Mouse (Mus musculus): ENCODE measurements around the gene Tgtp2.
"Not testable (repeated sequence)": the region's sequence is repeated elsewhere in the genome, so short reads cannot be mapped to it uniquely, and the experiment has no call there.

Gene Tgtp2

DNA sequence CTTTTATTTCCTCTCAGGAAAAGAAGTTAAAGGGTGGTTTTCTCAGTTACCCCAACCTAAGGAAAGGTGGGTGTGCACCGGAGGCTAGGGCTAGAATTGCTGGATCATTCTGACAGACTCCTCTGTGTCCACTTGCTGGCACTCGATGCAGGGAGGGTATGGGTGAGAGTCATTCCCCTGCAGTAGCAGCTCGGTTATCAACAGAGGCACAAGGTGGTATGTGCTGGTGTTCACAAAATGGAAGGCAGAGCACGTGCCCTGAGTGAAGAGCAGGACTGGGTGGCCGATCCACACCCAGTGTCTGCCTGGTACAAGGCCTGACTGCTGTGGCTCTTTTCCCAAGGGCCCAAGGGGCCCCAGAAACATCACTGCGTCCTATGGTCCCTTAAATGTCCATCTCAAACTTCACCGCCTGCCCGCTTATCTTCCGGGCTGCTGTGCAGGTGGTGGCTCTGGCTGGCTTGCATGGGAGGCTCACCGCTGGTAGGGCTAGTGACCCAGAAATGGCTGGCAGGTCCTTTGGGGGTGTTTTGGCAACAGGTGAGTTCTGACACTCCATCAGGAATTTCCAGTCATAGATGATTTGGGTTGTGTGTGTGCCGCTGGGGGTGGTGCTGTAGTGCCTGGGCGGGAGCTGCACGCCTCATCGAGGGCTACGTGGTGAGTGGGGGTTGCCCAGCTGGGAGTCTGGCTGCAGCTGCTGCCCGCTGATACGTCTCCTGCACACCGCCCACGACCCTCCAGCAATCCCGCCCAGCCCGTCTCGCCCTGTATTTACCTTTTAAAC lies 24.0 kb upstream of the Tgtp2 start:
- in situ Hi-C loops (cut with MboI; ENCODE audit: unreplicated experiment in 2 of 2), result loop anchor here (10.0 to 25.0 kb wide), 3 partner anchors 93 to 157 kb away; partner anchors contain the start of genes Gm12185 (in 2 of the 2), Tgtp1 (in 2 of the 2), 9930111J21Rik1 (in 1 of the 2) and Mgat1 (in 1 of the 2)

DNA sequence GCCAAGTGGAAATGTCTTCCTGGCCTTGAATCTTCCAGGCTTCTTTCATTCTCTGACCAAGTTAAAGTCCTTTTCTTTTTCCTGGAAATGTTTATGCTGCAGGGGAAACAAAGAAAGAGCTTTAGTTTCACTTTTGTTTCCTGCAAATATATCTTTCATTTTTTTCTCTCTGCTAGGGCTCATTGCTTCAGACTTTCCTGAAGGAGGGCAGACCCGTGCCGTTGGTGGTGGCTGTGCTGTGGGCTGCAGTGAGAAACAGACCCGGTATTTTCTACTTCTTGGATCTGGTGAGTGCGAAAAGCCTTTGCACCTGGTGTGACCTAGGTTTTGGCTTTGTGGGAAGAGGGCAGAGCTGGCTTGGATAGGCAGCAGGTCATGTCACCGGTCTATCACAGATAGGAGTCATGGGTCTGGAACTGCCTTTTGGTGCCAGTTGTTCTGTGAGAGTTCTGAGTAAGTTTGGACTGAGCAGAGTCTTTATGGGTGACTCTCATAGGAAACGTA lies 22.9 kb upstream of the Tgtp2 start:
- in situ Hi-C loops (cut with MboI; ENCODE audit: unreplicated experiment in 2 of 2), result loop anchor here (10.0 to 25.0 kb wide), 3 partner anchors 92 to 158 kb away; partner anchors contain the start of genes Gm12185 (in 2 of the 2), Tgtp1 (in 2 of the 2), 9930111J21Rik1 (in 1 of the 2) and Mgat1 (in 1 of the 2)

DNA sequence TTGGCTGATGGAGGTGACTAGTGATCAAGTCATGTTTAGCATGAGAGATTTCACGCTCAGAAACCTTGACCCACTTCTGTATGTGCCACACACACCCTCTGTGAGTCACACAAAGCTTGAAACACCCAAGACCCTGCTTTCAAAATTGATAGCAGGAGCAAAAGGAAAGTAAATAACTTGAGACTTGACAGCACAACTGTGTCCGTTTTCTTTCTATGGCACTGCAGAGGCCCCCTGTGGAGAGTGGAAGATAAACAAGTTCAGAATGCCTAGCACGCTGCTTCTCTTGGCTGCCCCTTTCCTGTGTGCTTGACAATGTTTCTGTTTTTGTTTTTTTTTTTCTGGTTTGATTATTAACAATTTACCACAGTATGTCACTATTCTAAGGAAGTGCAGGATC lies 20.9 kb upstream of the Tgtp2 start:
- in situ Hi-C loops (cut with MboI; ENCODE audit: unreplicated experiment in 2 of 2), result loop anchor here (10.0 to 25.0 kb wide), 3 partner anchors 90 to 160 kb away; partner anchors contain the start of genes Gm12185 (in 2 of the 2), Tgtp1 (in 2 of the 2), 9930111J21Rik1 (in 1 of the 2) and Mgat1 (in 1 of the 2)

DNA sequence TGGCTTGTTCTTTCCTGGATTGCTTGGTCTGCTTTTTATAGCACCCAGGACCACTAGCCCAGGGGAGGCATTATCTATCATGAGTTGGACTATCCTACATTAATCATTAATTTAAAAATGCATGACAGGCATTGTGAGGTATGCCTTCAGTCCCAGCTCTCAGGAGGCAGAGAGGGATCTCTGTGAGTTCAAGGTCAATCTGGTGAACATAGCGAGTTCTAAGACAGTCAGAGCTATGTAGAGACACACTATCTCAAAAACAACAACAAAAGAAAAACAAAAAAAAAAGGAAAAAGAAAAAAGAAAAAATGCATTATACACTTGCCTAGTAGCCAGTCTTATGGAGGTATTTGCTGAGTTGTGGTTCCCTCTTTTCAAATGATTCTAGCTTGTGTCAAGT lies 20.4 kb upstream of the Tgtp2 start:
- in situ Hi-C loops (cut with MboI; ENCODE audit: unreplicated experiment in 2 of 2), result loop anchor here (10.0 to 25.0 kb wide), 3 partner anchors 90 to 160 kb away; partner anchors contain the start of genes Gm12185 (in 2 of the 2), Tgtp1 (in 2 of the 2), 9930111J21Rik1 (in 1 of the 2) and Mgat1 (in 1 of the 2)

DNA sequence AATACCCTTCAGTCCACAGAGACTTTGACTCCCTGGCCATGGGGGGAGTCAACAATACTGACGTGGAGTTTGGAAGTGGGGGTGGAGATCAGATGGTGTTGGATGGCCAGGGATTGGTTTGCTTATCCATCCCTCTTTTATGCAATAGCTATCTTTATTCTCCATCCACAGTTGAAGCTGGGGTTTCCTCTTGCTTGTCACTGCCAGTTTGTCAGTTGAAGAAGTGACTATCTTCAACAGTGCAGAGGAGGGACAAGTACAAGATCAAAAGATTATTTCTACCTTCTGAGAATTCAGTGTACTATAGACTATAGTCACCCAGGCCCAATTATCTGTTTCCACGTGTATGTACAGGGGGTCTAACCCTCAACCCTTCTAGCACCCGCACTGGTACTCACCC lies 19.8 kb upstream of the Tgtp2 start:
- in situ Hi-C loops (cut with MboI; ENCODE audit: unreplicated experiment in 2 of 2), result loop anchor here (10.0 to 25.0 kb wide), 3 partner anchors 89 to 161 kb away; partner anchors contain the start of genes Gm12185 (in 2 of the 2), Tgtp1 (in 2 of the 2), 9930111J21Rik1 (in 1 of the 2) and Mgat1 (in 1 of the 2)

DNA sequence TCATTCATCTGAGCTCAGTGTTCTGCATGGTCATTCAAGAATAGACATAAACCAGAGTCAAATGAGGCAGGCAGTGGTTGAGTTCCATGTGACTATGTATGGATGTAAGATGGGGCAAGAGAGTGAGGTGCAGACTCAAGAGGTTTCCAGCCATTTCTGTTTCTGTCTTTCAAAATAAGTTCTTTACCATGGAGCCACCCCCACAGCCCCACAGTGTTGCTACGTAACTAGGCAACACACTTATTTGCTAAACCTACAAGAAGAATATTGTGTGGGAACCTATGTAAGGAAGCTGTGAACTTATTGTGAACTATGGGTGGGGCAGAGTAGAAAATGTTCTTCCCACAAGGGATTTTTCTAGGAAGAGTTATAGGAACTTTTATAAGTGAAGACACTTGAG lies 19.1 kb upstream of the Tgtp2 start:
- in situ Hi-C loops (cut with MboI; ENCODE audit: unreplicated experiment in 2 of 2), result loop anchor here (10.0 to 25.0 kb wide), 3 partner anchors 88 to 162 kb away; partner anchors contain the start of genes Gm12185 (in 2 of the 2), Tgtp1 (in 2 of the 2), 9930111J21Rik1 (in 1 of the 2) and Mgat1 (in 1 of the 2)

DNA sequence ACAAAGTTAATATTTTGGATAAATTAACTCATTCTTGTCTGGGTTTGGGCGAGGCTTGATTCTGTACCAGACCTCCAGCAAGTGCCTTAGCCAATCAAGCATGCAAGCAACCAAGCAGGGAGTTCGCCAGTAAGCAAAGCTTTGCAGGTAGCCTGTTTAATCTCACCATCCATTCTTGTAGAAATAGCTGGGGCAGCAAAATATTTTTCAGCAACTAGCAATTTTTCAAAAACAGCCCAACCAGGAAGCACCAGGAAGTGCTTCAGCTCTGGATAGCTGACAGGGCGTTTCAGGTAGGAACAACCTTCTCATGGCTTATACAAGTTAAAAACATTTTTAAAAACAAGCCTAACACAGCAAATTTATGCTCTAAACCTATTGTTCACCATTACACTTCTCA lies 17.9 kb upstream of the Tgtp2 start:
- in situ Hi-C loops (cut with MboI; ENCODE audit: unreplicated experiment in 2 of 2), result loop anchor here (10.0 to 25.0 kb wide), 3 partner anchors 87 to 163 kb away; partner anchors contain the start of genes Gm12185 (in 2 of the 2), Tgtp1 (in 2 of the 2), 9930111J21Rik1 (in 1 of the 2) and Mgat1 (in 1 of the 2)

DNA sequence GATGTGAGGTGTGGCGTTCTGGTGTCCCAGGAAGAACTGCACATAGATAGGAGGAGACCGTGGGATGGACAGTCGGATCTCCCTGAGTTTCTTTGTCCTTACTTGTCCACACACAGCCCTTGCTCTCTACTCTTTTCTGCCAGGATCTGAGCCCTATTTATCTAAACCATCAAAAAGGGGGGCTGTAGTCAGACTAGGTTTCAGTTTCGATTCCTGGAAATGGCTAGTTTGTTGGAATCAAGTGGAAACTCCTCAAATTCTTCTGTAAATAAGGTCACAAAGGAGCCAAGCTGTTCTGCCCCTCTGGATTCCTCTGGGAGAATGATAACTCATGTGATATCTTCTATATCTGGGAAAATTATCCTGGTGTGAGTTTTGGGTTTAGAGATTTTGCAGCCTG lies 17.4 kb upstream of the Tgtp2 start:
- in situ Hi-C loops (cut with MboI; ENCODE audit: unreplicated experiment in 2 of 2), result loop anchor here (10.0 to 25.0 kb wide), 3 partner anchors 87 to 163 kb away; partner anchors contain the start of genes Gm12185 (in 2 of the 2), Tgtp1 (in 2 of the 2), 9930111J21Rik1 (in 1 of the 2) and Mgat1 (in 1 of the 2)

DNA sequence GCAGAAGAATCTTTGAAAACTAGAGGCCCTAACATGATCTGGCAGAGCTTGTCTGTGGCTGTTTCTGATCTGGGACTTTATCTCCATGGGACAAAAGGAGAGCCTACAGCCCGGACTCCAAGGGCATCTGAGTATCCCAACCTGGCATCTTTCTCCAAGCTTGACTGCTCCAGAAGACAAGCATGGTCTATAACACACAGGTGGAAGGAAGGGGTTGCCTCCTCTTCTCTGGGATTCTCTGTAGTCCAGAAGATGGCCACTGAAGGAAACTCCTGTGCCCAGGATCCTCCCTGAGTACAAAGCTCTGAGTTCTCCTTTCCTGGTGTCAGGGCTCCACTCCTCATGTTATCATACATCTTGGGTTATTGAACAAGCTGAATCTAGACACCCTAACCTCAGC lies 16.6 kb upstream of the Tgtp2 start:
- in situ Hi-C loops (cut with MboI; ENCODE audit: unreplicated experiment in 2 of 2), result loop anchor here (10.0 to 25.0 kb wide), 3 partner anchors 86 to 164 kb away; partner anchors contain the start of genes Gm12185 (in 2 of the 2), Tgtp1 (in 2 of the 2), 9930111J21Rik1 (in 1 of the 2) and Mgat1 (in 1 of the 2)

DNA sequence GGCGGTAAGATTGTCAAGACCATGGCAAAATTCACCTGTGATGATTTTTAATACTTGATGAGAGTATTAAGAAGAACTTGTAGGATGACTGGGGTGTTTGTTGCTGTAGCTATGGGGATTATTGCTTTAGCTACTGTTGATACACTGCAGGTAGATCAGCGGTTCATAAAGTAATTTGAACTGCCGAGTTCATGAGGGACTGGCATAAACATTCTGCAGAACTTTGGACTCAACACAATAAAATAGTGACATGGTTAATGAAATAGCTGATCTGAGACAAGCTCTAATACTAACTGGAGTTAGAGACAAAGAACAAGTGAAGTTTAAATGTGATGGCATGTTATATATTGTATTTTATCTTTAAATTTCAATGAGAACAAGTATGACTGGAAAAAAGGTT lies 14.7 kb upstream of the Tgtp2 start:
- in situ Hi-C loops (cut with MboI; ENCODE audit: unreplicated experiment in 2 of 2), result loop anchor here in 1 of 2 experiments (25.0 kb wide), 1 partner anchor 91 kb away; the partner anchor contains the start of genes 9930111J21Rik1, Gm12185, Olfr56 and Tgtp1

DNA sequence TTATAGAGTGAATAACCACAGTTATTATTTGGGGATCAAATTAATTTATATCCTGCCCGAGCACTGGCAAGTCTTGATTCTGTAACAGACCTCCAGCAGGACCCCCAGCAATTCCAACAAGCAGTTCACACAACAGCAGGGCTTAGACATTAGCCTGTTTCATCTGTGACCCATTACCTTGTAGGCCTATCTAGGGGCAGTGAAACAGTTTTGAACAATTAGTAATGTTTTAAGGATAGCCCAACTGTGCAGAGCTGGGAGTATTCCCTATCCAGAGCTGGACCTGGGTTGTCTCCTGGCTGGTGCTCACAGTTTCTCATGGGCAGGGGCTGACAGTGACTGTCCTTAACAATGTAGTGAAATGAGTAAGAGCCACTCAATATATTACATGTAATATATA lies 13.0 kb upstream of the Tgtp2 start:
- in situ Hi-C loops (cut with MboI; ENCODE audit: unreplicated experiment in 2 of 2), result loop anchor here in 1 of 2 experiments (25.0 kb wide), 1 partner anchor 90 kb away; the partner anchor contains the start of genes 9930111J21Rik1, Gm12185, Olfr56 and Tgtp1

DNA sequence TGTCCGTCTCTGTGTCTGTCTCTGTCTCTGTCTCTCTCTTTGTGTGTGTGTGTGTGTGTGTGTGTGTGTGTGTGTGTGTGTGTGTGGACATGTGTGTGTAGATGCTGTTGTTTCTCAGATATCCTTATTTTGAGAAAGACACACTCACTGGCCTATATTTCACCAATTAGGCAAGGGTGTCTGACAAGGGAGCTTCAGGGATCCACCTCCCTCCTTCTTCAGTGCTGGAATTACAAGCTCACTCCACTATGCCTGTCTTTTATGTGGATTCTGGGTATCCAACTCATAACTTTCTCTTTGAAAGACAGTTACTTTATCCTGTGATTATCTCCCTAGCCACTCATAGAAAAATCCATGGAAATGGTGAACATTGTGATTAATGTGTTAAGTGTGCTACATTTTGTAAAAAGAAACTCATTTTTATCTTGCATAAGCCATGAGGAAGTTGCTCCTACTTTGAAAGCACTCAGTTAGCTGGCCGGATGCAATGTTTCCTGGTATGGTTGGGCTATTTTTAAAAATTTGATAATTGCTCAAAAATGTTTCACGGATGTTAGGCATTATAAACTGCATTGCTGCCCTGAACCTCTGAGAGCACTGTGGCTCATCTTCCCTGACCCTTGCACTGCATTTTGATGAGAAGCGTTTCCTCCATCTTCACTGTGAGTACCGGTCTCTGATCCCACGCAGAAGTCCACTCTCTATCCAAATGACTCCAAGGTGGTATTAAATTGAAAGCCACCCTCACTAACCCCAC lies 12.2 kb upstream of the Tgtp2 start, which contains the start of gene Ifi47:
Gene Ifi47, plus strand, starts transcription at position 587 of the 757 bp plus-strand sequence.
- in situ Hi-C loops (cut with MboI; ENCODE audit: unreplicated experiment in 2 of 2), result loop anchor here in 1 of 2 experiments (25.0 kb wide), 1 partner anchor 89 kb away; the partner anchor contains the start of genes 9930111J21Rik1, Gm12185, Olfr56 and Tgtp1

DNA sequence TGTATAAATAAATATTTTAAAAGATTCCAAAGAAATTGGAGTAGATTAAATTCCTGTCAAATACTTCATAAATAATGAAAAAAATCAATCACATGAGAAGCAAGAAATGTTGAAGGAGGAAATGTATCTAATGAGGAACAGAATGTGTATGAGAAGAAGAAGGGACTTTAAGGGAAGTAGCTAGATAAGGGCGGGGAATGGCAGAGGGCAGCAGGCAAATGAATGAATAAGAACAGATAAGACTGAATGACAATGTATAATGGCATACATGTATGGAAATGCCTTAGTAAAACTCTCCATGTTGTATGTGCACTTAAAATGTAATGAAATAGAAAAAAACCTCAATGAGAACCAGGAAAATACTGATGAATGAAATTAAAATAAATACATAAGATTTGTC lies 4.4 kb upstream of the Tgtp2 start:
- in situ Hi-C loops (cut with MboI; ENCODE audit: unreplicated experiment in 2 of 2), result no loop called here

DNA sequence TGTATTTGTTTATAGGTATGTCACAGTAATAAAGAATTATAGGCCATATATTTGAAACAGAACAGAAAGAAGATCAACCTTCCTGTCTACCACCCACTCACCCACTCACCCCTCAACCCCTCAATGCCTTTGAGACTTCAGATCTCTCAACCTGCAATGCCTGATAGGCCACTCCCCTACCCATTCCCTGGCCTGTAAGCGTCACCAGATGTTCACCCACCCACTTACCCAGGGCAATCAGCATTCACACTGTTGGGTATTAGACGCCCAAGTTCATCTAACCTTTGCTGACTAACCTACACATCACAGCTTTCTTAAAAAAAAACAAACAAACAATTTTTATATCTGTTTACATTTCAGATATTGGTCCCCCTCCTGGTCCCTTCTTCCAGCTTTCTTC lies 2.1 kb downstream of the Tgtp2 start:
- in situ Hi-C loops (cut with MboI; ENCODE audit: unreplicated experiment in 2 of 2), result not testable (repeated sequence)

DNA sequence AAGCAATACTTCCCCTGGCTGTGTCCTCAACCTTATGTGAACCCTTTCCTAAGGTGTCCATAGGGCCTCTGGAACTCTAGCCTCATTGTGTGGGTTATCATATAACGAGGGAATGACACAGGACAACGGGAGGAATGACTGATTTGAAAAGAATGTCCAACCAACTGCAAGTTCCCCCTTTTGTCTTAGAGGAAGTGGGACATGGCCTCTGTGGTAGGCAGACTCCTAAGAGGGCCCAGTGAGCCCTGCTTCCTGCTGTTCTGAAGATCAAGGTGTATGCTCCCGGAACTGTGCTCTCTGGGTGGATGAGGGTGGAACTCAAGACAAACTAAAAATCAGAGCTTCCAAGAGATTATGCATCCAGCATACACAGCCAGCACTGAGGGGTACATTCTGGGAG lies 3.9 kb downstream of the Tgtp2 start:
- in situ Hi-C loops (cut with MboI; ENCODE audit: unreplicated experiment in 2 of 2), result not testable (repeated sequence)

DNA sequence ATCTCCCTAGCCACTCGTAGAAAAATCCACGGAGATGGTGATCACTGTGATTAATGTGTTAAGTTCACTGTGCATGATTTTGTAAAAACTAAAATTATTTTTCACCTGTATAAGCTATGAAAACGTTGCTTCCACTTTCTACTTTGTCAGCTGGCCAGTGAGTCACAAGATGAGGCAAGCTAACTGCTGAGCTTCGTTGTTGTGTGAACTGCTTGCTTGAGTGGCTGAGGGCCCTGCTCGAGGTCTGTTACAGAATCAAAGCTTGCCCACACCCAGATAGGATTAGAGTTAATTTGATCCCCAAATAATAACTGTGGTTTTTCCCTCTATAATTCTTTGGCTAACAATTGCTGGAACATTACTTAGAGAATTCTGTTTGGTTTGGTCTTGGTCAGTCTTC lies 12.1 kb downstream of the Tgtp2 start:
- in situ Hi-C loops (cut with MboI; ENCODE audit: unreplicated experiment in 2 of 2), result not testable (repeated sequence)

DNA sequence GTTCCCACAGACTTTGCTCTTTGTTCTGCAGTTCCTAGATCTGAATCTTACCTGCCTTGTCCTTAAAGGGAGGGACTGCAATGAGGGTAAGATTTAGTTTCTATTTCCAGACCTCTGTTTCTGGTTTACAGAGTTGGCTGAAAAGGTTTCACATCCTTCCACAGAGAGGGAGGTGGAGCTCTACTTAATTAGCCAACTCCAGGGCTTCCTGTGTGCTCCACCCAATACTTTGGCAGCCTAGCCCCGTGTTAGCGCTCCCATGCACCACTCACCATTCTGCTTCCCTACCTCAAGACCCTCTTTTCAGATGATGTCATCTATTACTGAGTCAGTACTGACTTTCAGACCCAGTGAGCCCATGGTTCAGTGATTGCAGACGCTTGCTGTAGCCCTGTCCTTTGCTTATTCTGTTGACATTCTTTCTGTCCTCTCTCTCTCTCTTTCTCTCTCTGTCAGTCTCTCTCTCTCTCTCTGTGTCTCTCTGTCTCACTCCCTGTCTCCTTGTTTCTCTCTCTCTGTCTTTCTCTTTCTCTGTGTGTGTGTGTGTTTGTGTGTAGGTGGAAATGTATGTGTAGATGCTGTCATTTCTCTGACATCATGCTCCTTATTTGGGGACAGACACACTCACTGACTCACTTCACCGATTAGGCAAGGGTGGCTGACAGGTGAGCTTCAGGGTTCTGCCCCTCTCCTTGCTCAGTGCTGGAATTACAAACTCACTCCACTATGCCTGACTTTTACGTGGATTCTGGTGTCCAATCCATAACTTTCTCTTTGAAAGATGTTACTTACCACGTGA lies 12.7 kb downstream of the Tgtp2 start, which contains the start of gene 9930111J21Rik2:
Gene 9930111J21Rik2, minus strand, starts transcription at position 150 of the 799 bp plus-strand sequence.
- in situ Hi-C loops (cut with MboI; ENCODE audit: unreplicated experiment in 2 of 2), result not testable (repeated sequence)

DNA sequence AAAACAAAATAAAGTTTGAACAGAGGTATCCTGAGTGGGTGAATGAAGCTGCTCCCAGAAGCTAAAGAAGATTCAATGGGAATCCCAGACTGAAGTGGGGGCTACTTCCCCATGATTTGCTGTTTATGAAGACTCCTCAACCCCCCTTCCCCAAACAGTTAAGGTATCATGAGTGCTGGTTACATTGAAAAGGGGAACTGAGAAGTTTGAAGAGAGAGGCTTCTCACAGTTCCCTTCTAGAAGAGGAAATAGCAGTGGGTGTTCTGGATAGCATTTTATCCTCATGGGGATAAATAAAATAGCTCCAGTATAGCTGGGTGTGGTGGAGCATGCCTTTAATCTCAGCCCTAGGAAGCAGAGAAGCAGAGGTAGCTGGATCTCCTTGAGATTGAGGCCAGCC lies 13.9 kb downstream of the Tgtp2 start:
- in situ Hi-C loops (cut with MboI; ENCODE audit: unreplicated experiment in 2 of 2), result not testable (repeated sequence)

DNA sequence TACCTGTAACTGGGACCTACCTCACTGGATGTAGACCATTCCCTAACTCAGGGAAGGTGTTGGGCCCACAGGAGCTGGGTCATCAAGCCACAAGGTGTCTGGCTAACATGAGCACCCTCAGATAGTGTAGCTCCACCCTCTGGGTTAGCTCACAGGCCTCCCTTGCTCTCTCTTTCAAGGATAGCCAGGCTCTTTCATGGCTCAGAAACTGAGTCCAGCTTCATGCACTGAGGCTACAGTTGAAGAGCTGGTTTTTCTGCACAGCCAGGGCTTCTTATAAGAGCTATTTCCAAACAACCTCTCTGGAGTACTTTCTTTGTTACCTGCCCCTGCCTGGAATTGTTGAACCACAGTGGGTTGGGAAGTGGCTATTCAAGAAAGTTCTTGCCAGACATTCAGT lies 51.9 kb downstream of the Tgtp2 start:
- in situ Hi-C loops (cut with MboI; ENCODE audit: unreplicated experiment in 2 of 2), result not testable (repeated sequence)

Measured in v-Abl transformed pro-B cells (cell line).